Mouse (Mus musculus) spleen, adult 2 months (tissue): Measurements from ENCODE around the gene Hddc3. TPM values are rescaled to one million over a fixed set of nuclear protein-coding genes. Genes with fewer than 3 reads are reported as not detected.
A peak's percentile ranks its signal among the peaks of the same experiment; 100 is the strongest.

Source experiments
- DNase-seq, 2 experiments: peaks; one replicate each; pipeline versions ENCODE4 v3.0.0 to v3.0.0-alpha.2; 2012 to 2021; ENCODE audit warnings: low spot score in 2 of 2, low read depth in 1 of 2
- H3K27ac ChIP-seq: fragments of 200-500 bp; 2 replicates; pipeline ENCODE4 v1.5.1; 2012; ENCODE audit warnings: low read length, inconsistent platforms; ENCODE audit not compliant: insufficient read depth
- H3K27me3 ChIP-seq: fragments of 200-500 bp; 2 replicates; pipeline ENCODE4 v1.6.1; 2012; ENCODE audit warnings: mild to moderate bottlenecking, moderate library complexity, low read length, inconsistent platforms; ENCODE audit not compliant: control insufficient read depth, insufficient read depth
- H3K36me3 ChIP-seq: fragments of 200-500 bp; 2 replicates; pipeline ENCODE4 v1.6.1; 2012; ENCODE audit warnings: mild to moderate bottlenecking, low read length, inconsistent platforms; ENCODE audit not compliant: control insufficient read depth, insufficient read depth
- H3K4me1 ChIP-seq: fragments of 200-500 bp; 2 replicates; pipeline ENCODE4 v1.6.1; 2011; ENCODE audit warnings: inconsistent platforms; ENCODE audit not compliant: control insufficient read depth, insufficient read depth, insufficient read length
- H3K4me3 ChIP-seq: fragments of 200-500 bp; 2 replicates; pipeline ENCODE4 v1.5.1; 2011; ENCODE audit warnings: mild to moderate bottlenecking, inconsistent platforms; ENCODE audit not compliant: insufficient read depth, insufficient read length; ENCODE audit errors: extremely low read depth
- CTCF ChIP-seq: fragments of 200-500 bp; IDR thresholded peaks from 2 replicates; pipeline ENCODE4 v1.5.1; 2011; ENCODE audit warnings: mild to moderate bottlenecking, inconsistent platforms; ENCODE audit not compliant: insufficient read depth, insufficient read length, insufficient replicate concordance; ENCODE audit errors: extremely low read depth
- POLR2A ChIP-seq: fragments of 200-500 bp; IDR thresholded peaks from 2 replicates; pipeline ENCODE4 v1.6.1; 2011; ENCODE audit warnings: low read depth, low read length, inconsistent platforms
- WGBS: fragments of 180-500 bp; shearing (Covaris S2); methylation state at CpG from one replicate; pipeline ENCODE4 v1.1.7; 2018; 5-methylcytosine and 5-hydroxymethylcytosine counted together
- polyA plus RNA-seq: library from polyadenylated mRNA; depleted of rRNA; stranded (reverse); fragments of >200 nt; gene quantifications from 2 replicates; pipeline ENCODE4 v1.2.3, GENCODE M21; 2012

Gene Hddc3
- polyA plus RNA-seq, 1 experiment: 17.8 TPM

GRCm38 (mm10) chr7:80331433-80331832, 11.5 kb upstream of the Hddc3 start:
- Histone ChIP-seq H3K4me3 (no peak overlapping the region), H3K36me3 (peaks cover 71% of the 10 kb centered on the region), H3K27me3 (no peaks in the 10 kb centered on the region), H3K27ac (no peak overlapping the region), H3K4me1 (no peaks in the 10 kb centered on the region)
- WGBS: 97% methylated on average over 19 of the region's 19 CpGs
- no peak for TF ChIP-seq CTCF
- no peak for TF ChIP-seq POLR2A
- DNase-seq: no peak

- H3K27me3 ChIP-seq: no peaks in the 10 kb centered on the region
- TF ChIP-seq POLR2A (no peak), CTCF (no peak)
- 88% methylated on average over 4 of the region's 4 CpGs for WGBS
- no peak overlapping the region for H3K4me3 ChIP-seq
- H3K4me1 ChIP-seq: peaks cover 8% of the 10 kb centered on the region
- DNase-seq: no peak
- peaks cover 62% of the 10 kb centered on the region for H3K36me3 ChIP-seq
- H3K27ac ChIP-seq: no peak overlapping the region
Measured at GRCm38 (mm10) chr7:80334848-80335247, 8.1 kb upstream of the Hddc3 start.

- 79% methylated on average over 3 of the region's 3 CpGs for WGBS
- Histone ChIP-seq H3K27me3 (no peaks in the 10 kb centered on the region), H3K4me1 (peaks cover 8% of the 10 kb centered on the region), H3K4me3 (no peak overlapping the region), H3K36me3 (peaks cover 43% of the 10 kb centered on the region), H3K27ac (no peak overlapping the region)
- TF ChIP-seq CTCF: no peak
- no peak for TF ChIP-seq POLR2A
- DNase-seq: no peak
Measured at GRCm38 (mm10) chr7:80336932-80337331, 6.0 kb upstream of the Hddc3 start.

- no peaks in the 10 kb centered on the region for H3K27me3 ChIP-seq
- DNase-seq: no peak
- peaks cover 14% of the 10 kb centered on the region for H3K4me1 ChIP-seq
- WGBS: 6% methylated on average over 17 of the region's 17 CpGs
- no peak for TF ChIP-seq POLR2A
- TF ChIP-seq CTCF: no peak
- H3K36me3 ChIP-seq: peaks cover 25% of the 10 kb centered on the region
- no peak overlapping the region for H3K27ac ChIP-seq
- H3K4me3 ChIP-seq: peak overlapping the region; percentile 51
Measured at GRCm38 (mm10) chr7:80339371-80339770, 3.5 kb upstream of the Hddc3 start.

GRCm38 (mm10) chr7:80339793-80340628, 2.9 kb upstream of the Hddc3 start:
- WGBS: under 1% methylated on average over 45 of the region's 45 CpGs
- no peaks in the 10 kb centered on the region for H3K27me3 ChIP-seq
- DNase-seq: peak; percentile 96 to 98
- H3K4me3 ChIP-seq: peak overlapping the region; percentile 70
- TF ChIP-seq POLR2A: peak; percentile 61; the same call in 1 of the 2 replicates
- peak; percentile 78 for TF ChIP-seq CTCF
- peaks cover 14% of the 10 kb centered on the region for H3K4me1 ChIP-seq
- peak overlapping the region; percentile 88 for H3K27ac ChIP-seq
- H3K36me3 ChIP-seq: peaks cover 20% of the 10 kb centered on the region

GRCm38 (mm10) chr7:80340793-80341192, 2.1 kb upstream of the Hddc3 start, which contains the start of gene Unc45a:
Unc45a (minus strand) TSS chr7:80341005.
- WGBS: under 1% methylated on average over 11 of the region's 11 CpGs
- peak; percentile 74 to 81 for DNase-seq
- peak; percentile 66; the same call in 1 of the 2 replicates for TF ChIP-seq CTCF
- TF ChIP-seq POLR2A: no peak
- peaks cover 14% of the 10 kb centered on the region for H3K36me3 ChIP-seq
- peak within 1 kb of the TSS; percentile 88 for H3K27ac ChIP-seq
- peaks cover 14% of the 10 kb centered on the region for H3K4me1 ChIP-seq
- H3K4me3 ChIP-seq: peak within 1 kb of the TSS; percentile 70
- no peaks in the 10 kb centered on the region for H3K27me3 ChIP-seq

GRCm38 (mm10) chr7:80341793-80342192, 1.1 kb upstream of the Hddc3 start:
- Histone ChIP-seq H3K4me1 (peaks cover 14% of the 10 kb centered on the region), H3K27ac (no peak overlapping the region), H3K4me3 (no peak overlapping the region), H3K27me3 (no peaks in the 10 kb centered on the region), H3K36me3 (peaks cover 4% of the 10 kb centered on the region; the same call in 1 of the 2 replicates)
- no peak for TF ChIP-seq CTCF
- 82% methylated on average over 7 of the region's 7 CpGs for WGBS
- DNase-seq: no peak
